Mouse (Mus musculus) small intestine, adult 10 weeks (tissue): ENCODE measurements around the gene Zfp385b. TPM values are rescaled to one million over a fixed set of nuclear protein-coding genes. Genes with fewer than 3 reads are reported as not detected.

Source experiments
- polyA plus RNA-seq: library from polyadenylated mRNA; stranded (reverse); fragments of 350-450 nt; fragmentation: Illumina TruSeq; extraction: RNeasy Lipid Tissue Mini Kit (QIAGEN cat#74804); gene quantifications from one replicate; pipeline ENCODE4 v1.2.3, GENCODE M21; 2014; ENCODE audit warnings: low replicate concordance

Zfp385b gene
- polyA plus RNA-seq = 3.5 TPM

GRCm38 (mm10) chr2:77819539-77819938 lies at the start of gene Zfp385b:
Gene Zfp385b (minus strand): TSS chr2:77819639.

Other genes with a start within 250 kb of the Zfp385b start
- 25.6 TPM for gene Cwc22, start 126.7 kb upstream of the Zfp385b start, polyA plus RNA-seq